Mouse (Mus musculus): ENCODE measurements around the gene Mcm7.

DNA sequence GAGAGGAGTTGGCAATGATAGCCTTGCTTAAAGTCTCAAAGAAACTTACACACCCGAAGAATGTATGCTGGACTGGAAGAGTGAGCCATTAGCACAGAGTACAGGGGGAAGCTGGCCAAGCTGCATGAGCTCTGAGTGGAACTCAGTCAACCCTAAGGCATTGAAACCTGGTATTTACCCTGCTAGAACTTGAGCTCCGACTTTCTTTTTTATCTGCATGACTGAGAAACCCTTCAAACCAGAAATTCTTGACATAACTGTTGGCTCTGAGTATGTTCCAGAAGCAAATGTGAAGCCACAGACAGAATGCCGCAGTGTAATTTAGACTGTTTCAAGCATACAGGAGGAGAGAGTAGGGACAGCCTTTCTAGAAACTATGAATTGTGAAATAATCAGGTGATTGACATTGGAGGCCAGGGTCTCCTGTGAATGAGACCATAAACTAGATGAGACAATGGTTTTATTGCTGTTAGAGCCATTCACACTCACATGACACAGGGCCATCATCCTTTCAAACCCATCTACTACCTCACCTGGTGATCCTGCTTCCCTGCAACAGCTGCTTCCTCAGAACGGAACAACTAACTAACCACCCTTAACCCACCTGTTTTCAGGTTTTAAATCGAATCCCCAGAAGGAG is 39.7 kb downstream of the Mcm7 start:
- TF ChIP-seq CTCF (IDR thresholded peaks at IDR 0.05; ENCODE audit: borderline replicate concordance, insufficient read depth, low read length) = no peak
- TF ChIP-seq POLR2A (IDR thresholded peaks at IDR 0.05; ENCODE audit: low read depth, low read length) = no peak
